Mouse (Mus musculus) heart, embryonic 12.5 days (tissue): Measurements from ENCODE around the gene Gm17581. TPM values are rescaled to one million over a fixed set of nuclear protein-coding genes. Genes with fewer than 3 reads are reported as not detected.
"Not testable (repeated sequence)": the region's sequence is repeated elsewhere in the genome, so short reads cannot be mapped to it uniquely, and the experiment has no call there.

ENCODE experiments used
- ATAC-seq: fragments of 200-750 bp; cut with Nextera tagmentation; 2 replicates; pipeline ENCODE4 v1.8.0; 2017; ENCODE audit warnings: moderate TSS enrichment, moderate library complexity; ENCODE audit not compliant: insufficient number of reproducible peaks, low FRiP score
- H3K27ac ChIP-seq: fragments of 300-500 bp; sonication (generic); 2 replicates; pipeline ENCODE4 v1.5.1; 2016; ENCODE audit warnings: mild to moderate bottlenecking, moderate library complexity; ENCODE audit not compliant: poor library complexity, severe bottlenecking
- H3K27me3 ChIP-seq: fragments of 300-500 bp; sonication (generic); replicated peaks from 2 replicates; pipeline ENCODE4 v1.6.1; 2016; ENCODE audit warnings: mild to moderate bottlenecking, moderate library complexity
- H3K36me3 ChIP-seq: fragments of 300-500 bp; sonication (generic); 2 replicates; pipeline ENCODE4 v1.6.1; 2016; ENCODE audit warnings: mild to moderate bottlenecking, moderate library complexity
- H3K4me1 ChIP-seq: fragments of 300-500 bp; sonication (generic); replicated peaks from 2 replicates; pipeline ENCODE4 v1.6.1; 2016; ENCODE audit warnings: mild to moderate bottlenecking
- H3K4me2 ChIP-seq: fragments of 300-500 bp; sonication (generic); 2 replicates; pipeline ENCODE4 v1.6.1; 2016; ENCODE audit warnings: mild to moderate bottlenecking, moderate library complexity
- H3K4me3 ChIP-seq: fragments of 300-500 bp; sonication (generic); 2 replicates; pipeline ENCODE4 v1.5.1; 2016; ENCODE audit warnings: mild to moderate bottlenecking
- H3K9ac ChIP-seq: fragments of 300-500 bp; sonication (generic); 2 replicates; pipeline ENCODE4 v1.6.1; 2016; ENCODE audit warnings: mild to moderate bottlenecking, moderate library complexity
- H3K9me3 ChIP-seq: fragments of 300-500 bp; sonication (generic); replicated peaks from 2 replicates; pipeline ENCODE4 v1.6.1; 2016; ENCODE audit warnings: mild to moderate bottlenecking, moderate library complexity
- WGBS: fragments of 180-500 bp; shearing (Covaris S2); methylation state at CpG from one replicate; pipeline ENCODE4 v1.1.7; 2016; 5-methylcytosine and 5-hydroxymethylcytosine counted together
- polyA plus RNA-seq: library from polyadenylated mRNA; unstranded; fragments of >200 nt; fragmentation: Nextera tagmentation; extraction: Ambion mirVana; gene quantifications from 2 replicates; pipeline ENCODE4 v1.2.1, GENCODE M21; 2016

Gene Gm17581
- not detected in 2 replicates for polyA plus RNA-seq

- H3K9me3 ChIP-seq, H3K4me2 ChIP-seq, H3K4me1 ChIP-seq, H3K27ac ChIP-seq, ATAC-seq, H3K4me3 ChIP-seq, H3K9ac ChIP-seq, H3K27me3 ChIP-seq, H3K36me3 ChIP-seq: not testable (repeated sequence)
- WGBS: 80% methylated on average over 5 of the region's 5 CpGs
These were observed at the start of gene Gm17581 for GRCm38 (mm10) chr2:155735766-155736165. Gm17581 (minus strand) TSS chr2:155735866.

DNA sequence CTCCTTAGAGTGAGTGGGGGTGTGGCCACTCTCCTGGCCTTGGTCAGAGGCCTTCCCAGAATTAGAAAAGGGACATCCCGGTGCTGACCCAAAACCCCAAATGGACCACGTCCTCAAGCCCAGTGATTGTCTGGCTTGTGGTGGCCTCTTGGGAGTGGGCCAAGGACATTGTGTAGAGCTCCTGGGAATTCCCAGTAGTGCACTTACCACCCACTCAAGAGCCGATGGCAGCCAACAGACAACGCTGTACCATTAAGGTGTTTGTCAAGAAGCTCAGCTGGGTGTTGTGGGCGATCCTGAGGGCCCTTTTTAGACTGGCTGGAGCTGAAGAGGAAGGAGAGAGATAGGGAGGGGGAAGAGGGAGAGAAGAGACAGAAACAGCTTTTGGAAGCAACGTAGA lies 48.9 kb upstream of the Gm17581 start:
- no peaks in the 10 kb centered on the region for H3K36me3 ChIP-seq
- H3K4me2 ChIP-seq: no peak overlapping the region
- 67% methylated on average over 6 of the region's 6 CpGs for WGBS
- no peak overlapping the region for H3K9ac ChIP-seq
- H3K27me3 ChIP-seq: peaks cover 19% of the 10 kb centered on the region; the same call in 1 of the 2 replicates
- H3K9me3 ChIP-seq: no peaks in the 10 kb centered on the region
- no peak for ATAC-seq
- H3K27ac ChIP-seq: no peak overlapping the region
- H3K4me1 ChIP-seq: no peaks in the 10 kb centered on the region
- H3K4me3 ChIP-seq: no peak overlapping the region

- Histone ChIP-seq H3K27me3 (peaks cover 53% of the 10 kb centered on the region), H3K9me3 (no peaks in the 10 kb centered on the region), H3K4me2 (no peak overlapping the region), H3K27ac (no peak overlapping the region), H3K36me3 (no peaks in the 10 kb centered on the region), H3K4me1 (peaks cover 7% of the 10 kb centered on the region), H3K4me3 (no peak overlapping the region), H3K9ac (no peak overlapping the region)
- no peak for ATAC-seq
- WGBS: 80% methylated on average over 3 of the region's 3 CpGs
These were observed 43.8 kb upstream of the Gm17581 start for GRCm38 (mm10) chr2:155779506-155779905.

GRCm38 (mm10) chr2:155779066-155779465 lies 43.4 kb upstream of the Gm17581 start:
- H3K4me2 ChIP-seq: no peak overlapping the region
- H3K36me3 ChIP-seq: no peaks in the 10 kb centered on the region
- no peaks in the 10 kb centered on the region for H3K9me3 ChIP-seq
- H3K9ac ChIP-seq: no peak overlapping the region
- H3K4me1 ChIP-seq: peaks cover 7% of the 10 kb centered on the region
- 51% methylated on average over 7 of the region's 7 CpGs for WGBS
- H3K4me3 ChIP-seq: no peak overlapping the region
- H3K27me3 ChIP-seq: peaks cover 57% of the 10 kb centered on the region
- no peak for ATAC-seq
- H3K27ac ChIP-seq: no peak overlapping the region

- WGBS: 57% methylated on average over 6 of the region's 6 CpGs
- Histone ChIP-seq H3K4me1 (peaks cover 7% of the 10 kb centered on the region), H3K4me2 (no peak overlapping the region), H3K27me3 (peaks cover 68% of the 10 kb centered on the region), H3K4me3 (no peak overlapping the region), H3K9ac (no peak overlapping the region), H3K9me3 (no peaks in the 10 kb centered on the region), H3K36me3 (no peaks in the 10 kb centered on the region), H3K27ac (no peak overlapping the region)
- no peak for ATAC-seq
These were observed 42.3 kb upstream of the Gm17581 start for GRCm38 (mm10) chr2:155778004-155778403.

- H3K27me3 ChIP-seq: peaks cover 71% of the 10 kb centered on the region
- no peak for ATAC-seq
- H3K9ac ChIP-seq: no peak overlapping the region
- WGBS: 77% methylated on average over 4 of the region's 4 CpGs
- no peak overlapping the region for H3K4me2 ChIP-seq
- no peak overlapping the region for H3K27ac ChIP-seq
- no peak overlapping the region for H3K4me3 ChIP-seq
- H3K9me3 ChIP-seq: no peaks in the 10 kb centered on the region
- no peaks in the 10 kb centered on the region for H3K36me3 ChIP-seq
- peaks cover 7% of the 10 kb centered on the region for H3K4me1 ChIP-seq
These were observed 42.0 kb upstream of the Gm17581 start for GRCm38 (mm10) chr2:155777688-155777985.

DNA sequence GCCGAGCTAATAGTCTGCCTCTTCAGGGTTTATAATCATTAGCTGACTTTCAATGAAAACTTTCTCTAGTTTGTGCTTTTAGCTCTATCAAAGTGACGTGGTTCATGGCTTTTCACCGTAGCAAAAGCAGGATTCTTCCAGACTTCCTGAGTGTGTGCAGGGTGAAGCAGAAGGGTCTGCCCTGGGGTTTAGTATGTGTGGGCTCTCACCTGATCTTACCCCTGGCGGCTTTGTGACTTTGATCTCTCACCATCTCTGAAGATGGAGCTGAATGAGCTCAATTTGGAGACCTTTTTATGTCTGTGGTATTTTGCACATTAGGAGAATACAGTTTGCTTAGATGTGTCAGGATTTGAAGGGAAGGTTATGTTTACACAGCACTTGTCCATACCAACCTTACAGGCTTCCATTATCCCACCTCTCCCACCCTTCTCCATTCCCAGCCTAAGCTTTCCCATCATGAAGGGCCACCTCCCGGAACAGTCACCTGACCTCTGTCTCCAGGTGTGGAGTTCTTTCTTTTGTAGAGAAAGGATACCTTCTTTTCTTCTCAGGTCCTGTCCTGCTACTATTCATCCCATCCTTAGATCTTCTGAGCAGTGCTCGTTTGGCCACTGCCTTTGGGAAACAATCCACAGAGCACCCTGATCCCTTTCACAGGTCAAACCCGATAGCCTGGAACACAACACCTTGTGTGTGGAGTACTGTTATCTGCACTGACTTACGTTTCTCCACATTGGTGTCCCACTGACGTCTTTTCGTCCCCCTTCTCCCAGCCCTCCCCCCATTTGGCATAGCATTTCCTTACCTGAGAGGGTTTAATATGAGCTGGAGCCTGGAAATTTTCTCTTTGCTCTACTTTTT lies 41.4 kb upstream of the Gm17581 start:
- Histone ChIP-seq H3K4me1 (peaks cover 7% of the 10 kb centered on the region), H3K36me3 (no peaks in the 10 kb centered on the region), H3K27ac (no peak overlapping the region), H3K4me3 (no peak overlapping the region), H3K27me3 (peaks cover 77% of the 10 kb centered on the region), H3K9me3 (no peaks in the 10 kb centered on the region), H3K9ac (no peak overlapping the region), H3K4me2 (no peak overlapping the region)
- WGBS: 57% methylated on average over 10 of the region's 10 CpGs
- no peak for ATAC-seq

DNA sequence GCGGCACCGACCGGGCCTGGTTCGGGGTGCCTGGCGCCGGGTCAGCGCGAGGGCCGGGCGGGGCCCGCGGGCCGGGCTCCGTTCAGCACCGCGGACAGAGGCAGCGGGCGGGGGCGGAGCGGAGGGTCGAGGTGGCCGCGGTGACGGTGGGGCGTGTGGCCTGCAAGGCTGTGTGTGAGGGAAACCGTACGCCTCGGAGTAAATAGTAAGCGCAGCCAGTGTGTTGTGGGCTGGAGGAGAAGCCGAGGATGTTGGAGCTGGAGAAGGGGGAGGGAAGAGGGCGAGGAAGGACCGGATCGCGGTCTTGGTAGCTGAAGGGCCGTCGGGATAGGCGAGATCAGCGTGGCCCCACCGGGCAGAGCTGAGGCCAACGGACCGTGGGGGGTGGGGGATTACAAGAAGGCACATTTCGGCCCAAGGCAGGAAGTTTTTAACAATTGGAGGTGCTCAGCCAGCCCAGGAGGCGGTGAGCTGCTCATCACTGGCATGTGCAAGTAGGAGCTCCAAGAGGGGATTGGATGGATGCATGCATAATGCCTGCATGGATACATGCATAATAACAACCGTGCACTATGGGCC lies 40.1 kb upstream of the Gm17581 start:
- Histone ChIP-seq H3K27me3 (peaks cover 78% of the 10 kb centered on the region), H3K9ac (no peak overlapping the region; the same call in 1 of the 2 replicates), H3K4me3 (peak overlapping the region; percentile 70), H3K4me1 (peaks cover 7% of the 10 kb centered on the region), H3K36me3 (no peaks in the 10 kb centered on the region), H3K4me2 (peak overlapping the region; percentile 98), H3K9me3 (no peaks in the 10 kb centered on the region), H3K27ac (no peak overlapping the region)
- 5% methylated on average over 44 of the region's 44 CpGs for WGBS
- peak; percentile 73 for ATAC-seq

- H3K4me3 ChIP-seq: peak within 1 kb of the TSS; percentile 70
- peaks cover 77% of the 10 kb centered on the region for H3K27me3 ChIP-seq
- 24% methylated on average over 100 of the region's 100 CpGs for WGBS
- peaks cover 7% of the 10 kb centered on the region for H3K4me1 ChIP-seq
- no peak within 1 kb of the TSS for H3K27ac ChIP-seq
- no peaks in the 10 kb centered on the region for H3K36me3 ChIP-seq
- H3K9me3 ChIP-seq: no peaks in the 10 kb centered on the region
- ATAC-seq: no peak
- H3K4me2 ChIP-seq: peak within 1 kb of the TSS; percentile 98
- H3K9ac ChIP-seq: no peak within 1 kb of the TSS; the same call in 1 of the 2 replicates
These were observed 39.4 kb upstream of the Gm17581 start, which contains the start of gene Mmp24 for GRCm38 (mm10) chr2:155774927-155775684. Mmp24 (plus strand) TSS chr2:155775342.

GRCm38 (mm10) chr2:155774261-155774926 lies 38.7 kb upstream of the Gm17581 start:
- 47% methylated on average over 11 of the region's 11 CpGs for WGBS
- H3K4me1 ChIP-seq: peaks cover 7% of the 10 kb centered on the region
- H3K9ac ChIP-seq: no peak overlapping the region
- peak overlapping the region; percentile 98 for H3K4me2 ChIP-seq
- no peaks in the 10 kb centered on the region for H3K36me3 ChIP-seq
- no peaks in the 10 kb centered on the region for H3K9me3 ChIP-seq
- ATAC-seq: no peak
- H3K27me3 ChIP-seq: peaks cover 71% of the 10 kb centered on the region
- peak overlapping the region; percentile 70; the same call in 1 of the 2 replicates for H3K4me3 ChIP-seq
- no peak overlapping the region for H3K27ac ChIP-seq

DNA sequence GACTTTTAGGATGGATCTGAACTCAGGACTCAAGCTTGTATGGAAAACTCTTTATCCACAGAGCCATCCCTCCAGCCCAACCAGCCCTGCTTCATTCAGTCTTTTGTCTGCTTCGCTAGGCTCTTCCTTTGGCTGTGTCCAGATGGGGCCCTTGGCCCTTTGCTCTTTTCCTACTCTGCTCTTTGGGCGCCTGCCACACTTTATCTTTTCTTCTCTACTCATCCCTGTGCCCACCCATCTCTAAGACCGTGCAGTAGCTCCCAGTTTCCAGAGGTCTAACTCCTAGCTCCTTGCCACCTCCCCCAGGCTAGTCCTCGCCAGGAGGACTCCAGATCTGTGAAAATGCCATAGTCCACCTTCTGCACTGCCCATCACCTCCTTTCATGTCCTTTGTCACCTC lies 38.0 kb upstream of the Gm17581 start:
- H3K9ac ChIP-seq: no peak overlapping the region
- H3K9me3 ChIP-seq: no peaks in the 10 kb centered on the region
- H3K27ac ChIP-seq: no peak overlapping the region
- peaks cover 7% of the 10 kb centered on the region for H3K4me1 ChIP-seq
- no peak overlapping the region for H3K4me3 ChIP-seq
- H3K4me2 ChIP-seq: no peak overlapping the region
- H3K27me3 ChIP-seq: peaks cover 74% of the 10 kb centered on the region
- ATAC-seq: no peak
- H3K36me3 ChIP-seq: no peaks in the 10 kb centered on the region
- WGBS: 60% methylated on average over 4 of the region's 4 CpGs
